Comparison of ENCODE assay signal across 8 mouse cellular contexts in the genomic region with DNA sequence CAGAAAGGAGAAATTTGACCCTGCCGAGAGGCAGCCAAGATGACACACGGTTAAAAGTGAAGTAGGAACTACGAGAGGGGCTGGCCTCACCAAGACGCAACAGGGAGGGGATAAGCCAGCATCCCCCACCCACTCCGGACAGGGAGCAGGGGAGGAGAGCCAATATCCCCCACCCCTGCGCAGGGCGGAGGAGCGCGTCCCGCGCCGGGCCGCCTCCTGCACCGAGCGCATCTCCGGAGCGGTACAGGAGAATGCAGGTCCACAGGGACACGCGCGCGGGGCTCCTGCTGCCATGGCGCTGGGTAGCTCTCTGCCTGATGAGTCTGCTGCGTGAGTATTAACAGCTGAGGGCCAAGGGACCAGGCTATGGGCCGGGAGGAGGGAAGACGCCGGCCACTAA. TPM values are rescaled to one million over a fixed set of nuclear protein-coding genes. Genes with fewer than 3 reads are reported as not detected.
DNase-seq lines count a peak whose midpoint lies in the region; ATAC-seq and TF ChIP-seq lines count a peak whose summit lies in the region.

Gene Cd34 (plus strand): TSS at position 105 of the 400 bp plus-strand sequence.

- no peak for DNase-seq in thymus, postnatal 0 days (ENCODE audit: low spot score)
- no peak for DNase-seq in thymus, postnatal 14 days
- DNase-seq in forebrain, embryonic 14.5 days (ENCODE audit: low spot score), result peak; percentile 16
- peak; percentile 80 to 81 for DNase-seq in heart, postnatal 36 days
- DNase-seq in layer of hippocampus, adult 2 months (ENCODE audit: low spot score in 2 of 2), result peak in 1 of 2 experiments; percentile 21
- peak; percentile 76 for DNase-seq in lung, embryonic 14.5 days
- no peak for DNase-seq in MN1 (ENCODE audit: low spot score)

- H3K4me1 ChIP-seq in forebrain, embryonic 14.5 days (ENCODE audit: control insufficient read depth, insufficient read depth, low read length), result no peaks in the 10 kb centered on the region
- H3K4me1 ChIP-seq in lung, embryonic 14.5 days (ENCODE audit: insufficient read depth), result no peaks in the 10 kb centered on the region
- peaks cover 6% of the 10 kb centered on the region for H3K4me1 ChIP-seq in olfactory bulb, adult 2 months (ENCODE audit: control insufficient read depth, insufficient read depth, low read length)

- peak within 1 kb of the TSS; percentile 27 for H3K4me3 ChIP-seq in forebrain, embryonic 14.5 days (ENCODE audit: low read depth, low read length)
- peak within 1 kb of the TSS; percentile 56 for H3K4me3 ChIP-seq in layer of hippocampus, adult 2 months
- H3K4me3 ChIP-seq in lung, embryonic 14.5 days (ENCODE audit: low read depth, low read length), result peak within 1 kb of the TSS; percentile 49
- peak within 1 kb of the TSS; percentile 38 for H3K4me3 ChIP-seq in olfactory bulb, adult 2 months (ENCODE audit: insufficient read depth, low read depth, low read length)

- TF ChIP-seq POLR2A in olfactory bulb, adult 2 months (IDR thresholded peaks at IDR 0.05; ENCODE audit: insufficient read depth, low read depth, low read length), result no peak

- intact Hi-C loops in heart, postnatal 36 days (cut with DNase I), result no loop called here

- peak; percentile 50; the same call in 1 of the 2 replicates for ATAC-seq in forebrain, embryonic 14.5 days
- peak; percentile 96 for ATAC-seq in lung, embryonic 14.5 days (ENCODE audit: insufficient read depth)

- H3K9me3 ChIP-seq in forebrain, embryonic 14.5 days (replicated peaks; ENCODE audit: control insufficient read depth, low read length), result no peaks in the 10 kb centered on the region
- H3K9me3 ChIP-seq in lung, embryonic 14.5 days (ENCODE audit: low read depth, low read length), result no peaks in the 10 kb centered on the region

- no peaks in the 10 kb centered on the region for H3K36me3 ChIP-seq in forebrain, embryonic 14.5 days (ENCODE audit: control insufficient read depth, insufficient read depth, low read length)
- no peaks in the 10 kb centered on the region for H3K36me3 ChIP-seq in lung, embryonic 14.5 days (ENCODE audit: insufficient read depth)

- no peak within 1 kb of the TSS for H3K27ac ChIP-seq in forebrain, embryonic 14.5 days (ENCODE audit: low read depth, low read length)
- H3K27ac ChIP-seq in layer of hippocampus, adult 2 months, result peak within 1 kb of the TSS; percentile 86
- H3K27ac ChIP-seq in lung, embryonic 14.5 days (ENCODE audit: low read depth), result peak within 1 kb of the TSS; percentile 49; the same call in 1 of the 2 replicates
- H3K27ac ChIP-seq in olfactory bulb, adult 2 months (ENCODE audit: insufficient read depth, low read depth, low read length), result no peak within 1 kb of the TSS

- no peak for TF ChIP-seq CTCF in layer of hippocampus, adult 2 months (conservative IDR thresholded peaks at IDR 0.05)
- no peak for TF ChIP-seq CTCF in lung, embryonic 14.5 days (IDR thresholded peaks at IDR 0.05; ENCODE audit: low read depth)
- TF ChIP-seq CTCF in olfactory bulb, adult 2 months (IDR thresholded peaks at IDR 0.05; ENCODE audit: insufficient read depth, low read depth, low read length), result no peak

- peak within 1 kb of the TSS; percentile 56 for H3K4me2 ChIP-seq in forebrain, embryonic 14.5 days (ENCODE audit: low read length)
- peak within 1 kb of the TSS; percentile 81 for H3K4me2 ChIP-seq in lung, embryonic 14.5 days

- peak within 1 kb of the TSS; percentile 37; the same call in 1 of the 2 replicates for H3K9ac ChIP-seq in forebrain, embryonic 14.5 days (ENCODE audit: low read length)
- peak within 1 kb of the TSS; percentile 48 for H3K9ac ChIP-seq in lung, embryonic 14.5 days

- WGBS in forebrain, embryonic 14.5 days, result under 1% methylated on average over 26 of the region's 26 CpGs
- 1% methylated on average over 26 of the region's 26 CpGs for WGBS in lung, embryonic 14.5 days
- WGBS in olfactory bulb, adult 2 months, result 3% methylated on average over 26 of the region's 26 CpGs

- peaks cover 12% of the 10 kb centered on the region for H3K27me3 ChIP-seq in forebrain, embryonic 14.5 days (replicated peaks; ENCODE audit: control insufficient read depth, insufficient read depth, low read length)
- no peaks in the 10 kb centered on the region for H3K27me3 ChIP-seq in lung, embryonic 14.5 days (ENCODE audit: insufficient read depth, low read length)

RNA-seq across cellular contexts. Expression of gene Cd34, which starts in this region (rescaled TPM):
- 36.8 and 37.4 TPM in 2 replicates for polyA plus RNA-seq in thymus, postnatal 0 days (2015; fragmentation: Nextera tagmentation; extraction: Ambion mirVana)
- polyA plus RNA-seq in forebrain, embryonic 14.5 days (2014; fragmentation: Nextera tagmentation; extraction: Ambion mirVana), result 33.4 and 36.9 TPM in 2 replicates
- 100 to 1,000 TPM; 102 to 112 TPM for total RNA-seq in heart, postnatal 36 days (2021)
- 10 to 100 TPM; 25.5 to 26.5 TPM for total RNA-seq in layer of hippocampus, adult 2 months (2021)
- 164 and 165 TPM in 2 replicates for polyA plus RNA-seq in lung, embryonic 14.5 days (2014; fragmentation: Nextera tagmentation; extraction: Ambion mirVana)
- polyA plus RNA-seq in olfactory bulb, adult 2 months (2012; ENCODE audit: insufficient read depth, insufficient read length, low replicate concordance, missing spikeins), result not detected in 2 replicates

Comparison
In these comparisons a context has a peak if more than half of its experiments do, and no peak if none do; other contexts are left out.
1. DNase-seq: peak in forebrain, embryonic 14.5 days (single experiment), heart, postnatal 36 days (2 of 2) and lung, embryonic 14.5 days (single experiment); none in thymus, postnatal 0 days (single experiment), thymus, postnatal 14 days (single experiment) and MN1 (single experiment).
2. H3K27ac ChIP-seq: peak in layer of hippocampus, adult 2 months (single experiment) and lung, embryonic 14.5 days (single experiment); none in forebrain, embryonic 14.5 days (single experiment) and olfactory bulb, adult 2 months (single experiment).
3. Peak in every context shown above with its lines, with median percentiles within 50 percentile points of each other: H3K4me3 ChIP-seq.